Mouse (Mus musculus) heart, embryonic 15.5 days (tissue): Measurements from ENCODE around the gene Gm3776. TPM values are rescaled to one million over a fixed set of nuclear protein-coding genes. Genes with fewer than 3 reads are reported as not detected.
A peak's percentile ranks its signal among the peaks of the same experiment; 100 is the strongest.
"Not testable (repeated sequence)": the region's sequence is repeated elsewhere in the genome, so short reads cannot be mapped to it uniquely, and the experiment has no call there.

Experiments used
- ATAC-seq: fragments of 200-750 bp; cut with Nextera tagmentation; replicated peaks from 2 replicates; pipeline ENCODE4 v1.8.0; 2017; ENCODE audit warnings: low read depth, moderate TSS enrichment; ENCODE audit not compliant: insufficient number of reproducible peaks, insufficient read depth, low FRiP score
- H3K27ac ChIP-seq: fragments of 300-500 bp; sonication (generic); 2 replicates; pipeline ENCODE4 v1.5.1; 2015; ENCODE audit warnings: mild to moderate bottlenecking, inconsistent platforms
- H3K27me3 ChIP-seq: fragments of 300-500 bp; sonication (generic); 2 replicates; pipeline ENCODE4 v1.6.1; 2015; ENCODE audit warnings: inconsistent platforms
- H3K36me3 ChIP-seq: fragments of 300-500 bp; sonication (generic); 2 replicates; pipeline ENCODE4 v1.6.1; 2015; ENCODE audit warnings: mild to moderate bottlenecking, inconsistent platforms
- H3K4me1 ChIP-seq: fragments of 300-500 bp; sonication (generic); replicated peaks from 2 replicates; pipeline ENCODE4 v1.6.1; 2015; ENCODE audit warnings: inconsistent platforms
- H3K4me2 ChIP-seq: fragments of 300-500 bp; sonication (generic); 2 replicates; pipeline ENCODE4 v1.6.1; 2015; ENCODE audit warnings: inconsistent platforms, mild to moderate bottlenecking, moderate library complexity
- H3K4me3 ChIP-seq: fragments of 300-500 bp; sonication (generic); 2 replicates; pipeline ENCODE4 v1.5.1; 2015; ENCODE audit warnings: mild to moderate bottlenecking, inconsistent platforms
- H3K9ac ChIP-seq: fragments of 300-500 bp; sonication (generic); 2 replicates; pipeline ENCODE4 v1.6.1; 2015; ENCODE audit warnings: mild to moderate bottlenecking, inconsistent platforms
- H3K9me3 ChIP-seq: fragments of 300-500 bp; sonication (generic); replicated peaks from 2 replicates; pipeline ENCODE4 v1.6.1; 2016; ENCODE audit warnings: inconsistent platforms
- WGBS: fragments of 180-500 bp; shearing (Covaris S2); methylation state at CpG from one replicate; pipeline ENCODE4 v1.1.7; 2015; ENCODE audit warnings: mixed read lengths; 5-methylcytosine and 5-hydroxymethylcytosine counted together
- polyA plus RNA-seq: library from polyadenylated mRNA; unstranded; fragments of >200 nt; fragmentation: Nextera tagmentation; extraction: Ambion mirVana; gene quantifications from 2 replicates; pipeline ENCODE4 v1.2.1, GENCODE M21; 2015

The Gm3776 gene
- polyA plus RNA-seq: not detected in 2 replicates

DNA sequence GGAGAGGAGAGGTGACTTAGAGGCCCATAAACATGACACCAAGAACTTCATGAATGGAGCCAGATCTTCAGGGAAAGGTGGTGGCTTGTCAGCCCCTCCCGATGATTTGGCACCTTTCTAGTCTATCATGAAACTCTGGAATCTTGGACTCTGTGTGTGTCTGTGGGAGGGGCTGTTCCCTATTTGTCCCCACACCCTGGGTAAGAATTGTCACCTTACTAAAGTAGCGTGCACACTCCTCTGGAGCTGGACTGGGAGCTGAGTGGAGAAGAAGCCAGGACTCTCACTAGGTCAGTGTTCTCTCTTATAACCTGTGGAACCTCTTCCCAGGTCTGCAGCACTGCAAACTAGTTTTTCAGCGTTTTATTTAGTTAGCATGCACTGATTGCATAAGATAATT lies at the start of gene Gm3776:
Gene Gm3776 (plus strand): TSS at position 216 of the 400 bp plus-strand sequence.
- 59% methylated on average over 2 of the region's 3 CpGs for WGBS

DNA sequence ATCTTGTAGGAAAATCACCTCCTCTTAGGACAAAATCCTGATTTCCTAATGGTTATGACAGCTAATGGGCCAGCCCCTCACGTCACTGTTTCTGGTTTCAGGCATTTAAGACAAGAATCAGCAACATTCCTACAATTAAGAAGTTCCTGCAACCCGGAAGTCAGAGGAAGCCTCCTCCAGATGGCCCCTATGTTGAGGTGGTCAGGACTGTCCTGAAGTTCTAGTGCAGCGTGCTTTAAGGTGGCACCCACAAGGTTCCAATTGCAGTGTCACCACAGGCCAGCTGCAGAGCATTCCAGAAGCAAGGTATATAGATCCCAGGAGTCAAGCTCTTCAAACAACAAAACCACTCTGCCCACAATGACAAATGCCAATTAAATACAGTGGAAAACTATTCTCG lies 48.0 kb upstream of the Gm3776 start:
- Histone ChIP-seq H3K4me2 (no peak overlapping the region), H3K9me3 (no peaks in the 10 kb centered on the region), H3K27ac (no peak overlapping the region), H3K9ac (no peak overlapping the region), H3K4me1 (peaks cover 14% of the 10 kb centered on the region), H3K4me3 (no peak overlapping the region), H3K27me3 (no peaks in the 10 kb centered on the region), H3K36me3 (no peaks in the 10 kb centered on the region)
- no peak for ATAC-seq
- 40% methylated on average over 4 of the region's 4 CpGs for WGBS

More for the DNA sequence above, at the start of gene Gm3776:
- H3K9ac ChIP-seq, H3K36me3 ChIP-seq, H3K9me3 ChIP-seq, H3K27ac ChIP-seq, H3K4me2 ChIP-seq, H3K4me1 ChIP-seq, H3K27me3 ChIP-seq, ATAC-seq, H3K4me3 ChIP-seq: not testable (repeated sequence)

GRCm38 (mm10) chr9:78210079-78210478 lies 46.9 kb upstream of the Gm3776 start:
- Histone ChIP-seq H3K9me3 (no peaks in the 10 kb centered on the region), H3K4me1 (peaks cover 14% of the 10 kb centered on the region), H3K9ac (no peak overlapping the region), H3K4me3 (no peak overlapping the region), H3K27ac (no peak overlapping the region), H3K27me3 (no peaks in the 10 kb centered on the region), H3K4me2 (no peak overlapping the region), H3K36me3 (no peaks in the 10 kb centered on the region)
- 79% methylated on average over 3 of the region's 3 CpGs for WGBS
- ATAC-seq: no peak

DNA sequence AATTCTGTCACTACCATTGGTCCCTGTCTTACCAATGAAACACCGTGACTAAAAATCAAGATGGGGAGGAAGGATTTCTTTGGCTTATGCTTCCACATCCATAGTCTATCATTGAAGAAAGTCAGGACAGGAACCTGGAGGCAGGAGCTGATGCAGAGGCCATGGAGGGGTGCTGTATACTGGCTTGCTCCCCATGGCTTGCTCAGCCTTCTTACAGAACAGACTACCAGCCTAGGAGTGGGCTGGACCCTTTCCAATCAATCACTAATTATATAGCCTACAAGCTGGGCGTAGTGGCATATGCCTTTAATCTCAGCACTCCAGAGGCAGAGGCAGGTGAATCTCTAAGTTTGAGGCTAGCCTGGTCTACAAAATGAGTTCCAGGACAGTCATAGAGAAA lies 46.1 kb upstream of the Gm3776 start:
- Histone ChIP-seq H3K4me1 (peaks cover 14% of the 10 kb centered on the region), H3K4me2 (no peak overlapping the region)
- 91% methylated on average over 2 of the region's 2 CpGs for WGBS

DNA sequence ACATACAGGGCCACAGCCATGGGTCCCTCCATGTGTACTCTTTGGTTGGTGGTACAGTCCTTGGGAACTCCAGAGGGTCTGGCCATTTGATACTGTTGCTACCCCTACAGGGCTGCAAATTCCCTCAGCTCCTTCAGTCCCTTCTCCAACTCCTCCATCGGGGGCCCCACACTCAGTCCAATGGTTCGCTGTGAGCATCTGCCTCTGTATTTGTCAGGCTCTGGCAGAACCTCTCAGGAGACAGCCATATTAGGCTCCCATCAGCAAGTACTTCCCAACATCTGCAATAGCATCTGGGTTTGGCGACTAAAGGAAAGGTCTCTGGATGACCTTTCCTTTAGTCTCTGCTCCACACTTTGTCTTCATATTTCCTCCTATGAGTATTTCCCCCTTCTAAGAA lies 45.4 kb upstream of the Gm3776 start:
- H3K36me3 ChIP-seq: no peaks in the 10 kb centered on the region
- no peaks in the 10 kb centered on the region for H3K27me3 ChIP-seq
- no peak for ATAC-seq
- WGBS: 88% methylated on average over 3 of the region's 3 CpGs
- peaks cover 14% of the 10 kb centered on the region for H3K4me1 ChIP-seq
- peak overlapping the region; percentile 36; the same call in 1 of the 2 replicates for H3K27ac ChIP-seq
- H3K4me3 ChIP-seq: no peak overlapping the region
- no peak overlapping the region for H3K4me2 ChIP-seq
- H3K9ac ChIP-seq: no peak overlapping the region
- no peaks in the 10 kb centered on the region for H3K9me3 ChIP-seq

More for the DNA sequence above, 46.1 kb upstream of the Gm3776 start:
- no peaks in the 10 kb centered on the region for H3K27me3 ChIP-seq
- H3K9ac ChIP-seq: no peak overlapping the region
- H3K4me3 ChIP-seq: no peak overlapping the region
- no peak for ATAC-seq
- H3K27ac ChIP-seq: no peak overlapping the region
- no peaks in the 10 kb centered on the region for H3K36me3 ChIP-seq
- no peaks in the 10 kb centered on the region for H3K9me3 ChIP-seq

- peak; percentile 76 for ATAC-seq
- Histone ChIP-seq H3K9ac (no peak overlapping the region), H3K36me3 (no peaks in the 10 kb centered on the region), H3K27ac (peak overlapping the region; percentile 36), H3K27me3 (no peaks in the 10 kb centered on the region), H3K4me1 (peaks cover 14% of the 10 kb centered on the region), H3K4me3 (no peak overlapping the region), H3K4me2 (peak overlapping the region; percentile 21; the same call in 1 of the 2 replicates), H3K9me3 (no peaks in the 10 kb centered on the region)
- WGBS: 24% methylated on average over 7 of the region's 7 CpGs
These were observed 44.4 kb upstream of the Gm3776 start for GRCm38 (mm10) chr9:78212341-78213049.

GRCm38 (mm10) chr9:78217074-78217473 lies 39.9 kb upstream of the Gm3776 start:
- no peak for ATAC-seq
- WGBS: 62% methylated on average over 4 of the region's 4 CpGs

GRCm38 (mm10) chr9:78222616-78223015 lies 34.3 kb upstream of the Gm3776 start:
- H3K9me3 ChIP-seq: no peaks in the 10 kb centered on the region
- no peaks in the 10 kb centered on the region for H3K27me3 ChIP-seq
- H3K27ac ChIP-seq: no peak overlapping the region
- ATAC-seq: no peak
- peaks cover 8% of the 10 kb centered on the region for H3K4me1 ChIP-seq
- H3K4me2 ChIP-seq: no peak overlapping the region
- H3K4me3 ChIP-seq: no peak overlapping the region
- 53% methylated on average over 8 of the region's 8 CpGs for WGBS
- H3K9ac ChIP-seq: no peak overlapping the region
- no peaks in the 10 kb centered on the region for H3K36me3 ChIP-seq

More at GRCm38 (mm10) chr9:78217074-78217473, 39.9 kb upstream of the Gm3776 start:
- Histone ChIP-seq H3K4me1 (peaks cover 13% of the 10 kb centered on the region), H3K36me3 (no peaks in the 10 kb centered on the region), H3K27ac (no peak overlapping the region), H3K9ac (no peak overlapping the region), H3K27me3 (no peaks in the 10 kb centered on the region), H3K9me3 (no peaks in the 10 kb centered on the region), H3K4me3 (no peak overlapping the region), H3K4me2 (no peak overlapping the region)

DNA sequence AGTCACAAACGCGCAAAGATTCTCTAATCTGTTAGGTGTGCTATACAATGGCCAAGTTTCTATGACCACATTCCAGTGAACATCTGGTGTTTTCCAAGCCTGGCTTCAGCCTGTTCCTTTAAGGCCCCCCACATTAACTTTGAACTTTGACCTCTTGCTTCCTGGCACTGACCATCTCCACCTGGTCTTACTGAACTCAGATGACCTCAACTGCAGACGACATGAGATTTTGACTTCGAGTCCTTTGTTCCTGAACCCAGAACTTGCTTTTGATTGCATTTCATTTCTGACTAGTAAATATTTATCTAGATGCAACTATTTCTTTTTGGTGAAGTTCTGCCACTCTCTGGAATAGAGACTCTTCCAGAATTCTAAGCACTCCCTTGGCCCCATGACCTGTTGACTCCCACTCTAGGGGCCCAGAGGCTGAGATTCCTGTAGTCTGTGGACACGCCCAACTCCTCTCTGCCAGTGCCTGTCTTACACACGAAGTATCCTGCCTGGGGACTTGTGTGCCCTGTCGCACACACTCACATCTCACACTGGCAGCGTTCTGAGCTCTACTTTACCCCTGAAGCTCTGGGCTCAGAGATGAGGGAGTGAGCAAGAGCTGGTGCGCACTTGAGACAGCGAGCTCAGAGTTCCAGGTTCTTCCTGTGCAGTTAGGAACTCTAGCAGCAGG lies 33.6 kb upstream of the Gm3776 start:
- Histone ChIP-seq H3K4me2 (no peak overlapping the region), H3K9me3 (no peaks in the 10 kb centered on the region), H3K9ac (no peak overlapping the region), H3K27me3 (no peaks in the 10 kb centered on the region), H3K4me1 (peaks cover 8% of the 10 kb centered on the region), H3K27ac (no peak overlapping the region), H3K4me3 (no peak overlapping the region), H3K36me3 (no peaks in the 10 kb centered on the region)
- 66% methylated on average over 10 of the region's 10 CpGs for WGBS
- no peak for ATAC-seq

- no peak for ATAC-seq
- no peaks in the 10 kb centered on the region for H3K9me3 ChIP-seq
- H3K4me1 ChIP-seq: peaks cover 8% of the 10 kb centered on the region
- H3K27me3 ChIP-seq: no peaks in the 10 kb centered on the region
- H3K9ac ChIP-seq: no peak overlapping the region
- H3K4me2 ChIP-seq: no peak overlapping the region
- no peaks in the 10 kb centered on the region for H3K36me3 ChIP-seq
- H3K27ac ChIP-seq: no peak overlapping the region
- 88% methylated on average over 2 of the region's 2 CpGs for WGBS
- no peak overlapping the region for H3K4me3 ChIP-seq
These were observed 32.5 kb upstream of the Gm3776 start for GRCm38 (mm10) chr9:78224418-78224817.

GRCm38 (mm10) chr9:78225304-78225703 lies 31.6 kb upstream of the Gm3776 start:
- no peaks in the 10 kb centered on the region for H3K9me3 ChIP-seq
- H3K4me2 ChIP-seq: peak overlapping the region; percentile 33
- ATAC-seq: no peak
- WGBS: 43% methylated on average over 11 of the region's 11 CpGs
- peak overlapping the region; percentile 45 for H3K27ac ChIP-seq
- no peak overlapping the region for H3K9ac ChIP-seq
- no peaks in the 10 kb centered on the region for H3K27me3 ChIP-seq
- peaks cover 8% of the 10 kb centered on the region for H3K4me1 ChIP-seq
- H3K36me3 ChIP-seq: no peaks in the 10 kb centered on the region
- H3K4me3 ChIP-seq: no peak overlapping the region
